Mouse (Mus musculus) large intestine, adult 2 months (tissue): ENCODE results near the gene Gm20388. TPM values are rescaled to one million over a fixed set of nuclear protein-coding genes. Genes with fewer than 3 reads are reported as not detected.
"Not testable (repeated sequence)": the region's sequence is repeated elsewhere in the genome, so short reads cannot be mapped to it uniquely, and the experiment has no call there.

Experiments used
- DNase-seq: peaks from one replicate; pipeline ENCODE4 v3.0.0-alpha.2; 2012; ENCODE audit warnings: low read depth, low spot score
- WGBS: fragments of 180-500 bp; shearing (Covaris S2); methylation state at CpG from one replicate; pipeline ENCODE4 v1.1.7; 2018; 5-methylcytosine and 5-hydroxymethylcytosine counted together
- polyA plus RNA-seq: library from polyadenylated mRNA; depleted of rRNA; stranded (reverse); fragments of >200 nt; gene quantifications from 2 replicates; pipeline ENCODE4 v1.2.3, GENCODE M21; 2012

The Gm20388 gene
- polyA plus RNA-seq, 1 experiment: 31.5 TPM

DNA sequence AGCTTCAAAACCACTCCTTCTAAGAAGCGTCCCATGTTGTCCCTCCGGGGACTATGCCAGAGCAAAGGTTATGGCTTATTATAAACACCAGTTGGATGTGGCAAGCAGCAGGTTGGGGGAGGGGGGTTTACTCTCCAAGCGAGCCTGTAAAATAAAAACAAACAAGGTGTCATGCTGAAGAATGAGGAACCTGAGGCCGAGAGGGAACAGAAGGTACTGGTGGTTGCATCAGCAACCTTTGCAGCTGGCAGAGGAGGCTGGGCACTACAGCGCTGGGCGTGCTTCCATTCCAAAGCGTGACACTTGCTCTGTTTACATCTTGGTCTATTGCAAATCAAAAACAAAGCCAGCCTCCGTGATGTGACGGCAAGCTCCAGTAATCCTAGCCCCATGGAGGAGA lies 1669.8 kb downstream of the Gm20388 start:
- peak; percentile 65 for DNase-seq
- WGBS: 9% methylated on average over 9 of the region's 9 CpGs

DNA sequence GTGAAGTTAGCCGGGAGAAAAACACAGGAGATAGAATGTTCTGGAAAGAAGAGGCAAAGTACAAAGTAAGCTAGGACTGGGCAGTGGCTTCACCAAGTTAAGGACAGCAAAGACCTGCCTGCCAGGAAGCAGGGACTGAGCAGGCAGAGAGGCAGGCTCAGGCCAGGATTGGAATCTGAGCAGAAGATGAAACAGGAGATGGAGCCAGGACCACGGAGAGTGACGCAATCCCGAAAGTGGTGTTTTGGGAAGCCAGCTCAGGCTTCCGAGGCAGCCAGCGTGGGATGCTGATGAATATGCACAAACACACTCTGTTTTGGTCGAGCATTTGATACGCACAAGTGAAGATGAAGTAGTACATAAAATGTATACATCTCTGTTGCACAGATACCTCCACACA lies 1673.0 kb downstream of the Gm20388 start:
- whole genome bisulfite sequencing: 45% methylated on average over 8 of the region's 8 CpGs
- no peak for DNase-seq

DNA sequence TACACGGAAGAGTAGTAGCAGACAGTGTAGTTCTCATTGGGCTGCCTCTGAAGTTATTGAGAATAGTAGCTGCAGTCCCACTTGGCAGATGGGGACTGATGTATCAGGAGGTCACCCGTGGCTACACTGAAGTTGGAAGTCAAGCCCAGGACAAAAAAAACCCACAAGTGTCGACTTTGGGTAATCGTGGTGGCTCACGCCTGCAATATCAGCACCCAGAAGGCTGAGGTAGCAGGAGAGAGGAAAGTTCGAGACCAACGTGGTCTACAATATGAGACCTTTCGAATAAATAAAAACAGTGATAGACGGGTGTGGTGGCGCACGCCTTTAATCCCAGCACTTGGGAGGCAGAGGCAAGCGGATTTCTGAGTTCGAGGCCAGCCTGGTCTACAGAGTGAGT lies 1674.1 kb downstream of the Gm20388 start:
- DNase-seq: no peak
- WGBS: 33% methylated on average over 13 of the region's 13 CpGs

GRCm38 (mm10) chr8:121585159-121585825 lies 1674.7 kb downstream of the Gm20388 start:
- DNase-seq: peak; percentile 95
- under 1% methylated on average over 47 of the region's 47 CpGs for WGBS

- 89% methylated on average over 4 of the region's 4 CpGs for WGBS
- DNase-seq: no peak
Observed at GRCm38 (mm10) chr8:121588750-121589149, 1678.1 kb downstream of the Gm20388 start.

DNA sequence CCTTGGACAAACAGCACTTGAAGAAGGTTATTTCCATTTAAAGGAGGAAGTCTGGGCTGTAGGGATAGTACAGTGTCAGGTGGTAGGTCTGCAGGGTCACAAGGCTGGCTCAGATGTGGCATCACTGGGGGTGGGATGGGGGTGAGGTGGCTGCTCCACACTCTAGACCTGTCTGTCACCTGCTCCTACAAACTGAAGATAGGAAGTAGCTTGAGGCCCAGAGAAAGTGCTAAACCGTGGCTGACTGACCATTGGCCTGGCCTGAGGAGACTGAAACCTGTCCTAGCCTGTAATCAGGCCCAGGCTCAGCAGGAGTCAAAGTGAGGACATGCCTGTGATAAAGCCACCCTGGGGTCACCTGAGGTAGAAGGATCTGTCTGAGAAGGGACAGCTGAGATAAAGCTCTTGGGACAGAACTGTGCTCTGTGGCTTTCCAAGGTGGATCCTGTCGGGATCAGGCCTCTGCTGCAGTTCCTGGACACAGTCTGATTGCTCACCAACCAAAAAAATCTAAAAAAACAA lies 1678.6 kb downstream of the Gm20388 start:
- WGBS: 66% methylated on average over 2 of the region's 2 CpGs
- no peak for DNase-seq

- DNase-seq: peak; percentile 59
- under 1% methylated on average over 94 of the region's 94 CpGs for WGBS
Observed at GRCm38 (mm10) chr8:121590203-121591177, 1679.8 kb downstream of the Gm20388 start, which contains the start of gene Map1lc3b. Gene Map1lc3b, plus strand, starts transcription at chr8:121590361.

DNA sequence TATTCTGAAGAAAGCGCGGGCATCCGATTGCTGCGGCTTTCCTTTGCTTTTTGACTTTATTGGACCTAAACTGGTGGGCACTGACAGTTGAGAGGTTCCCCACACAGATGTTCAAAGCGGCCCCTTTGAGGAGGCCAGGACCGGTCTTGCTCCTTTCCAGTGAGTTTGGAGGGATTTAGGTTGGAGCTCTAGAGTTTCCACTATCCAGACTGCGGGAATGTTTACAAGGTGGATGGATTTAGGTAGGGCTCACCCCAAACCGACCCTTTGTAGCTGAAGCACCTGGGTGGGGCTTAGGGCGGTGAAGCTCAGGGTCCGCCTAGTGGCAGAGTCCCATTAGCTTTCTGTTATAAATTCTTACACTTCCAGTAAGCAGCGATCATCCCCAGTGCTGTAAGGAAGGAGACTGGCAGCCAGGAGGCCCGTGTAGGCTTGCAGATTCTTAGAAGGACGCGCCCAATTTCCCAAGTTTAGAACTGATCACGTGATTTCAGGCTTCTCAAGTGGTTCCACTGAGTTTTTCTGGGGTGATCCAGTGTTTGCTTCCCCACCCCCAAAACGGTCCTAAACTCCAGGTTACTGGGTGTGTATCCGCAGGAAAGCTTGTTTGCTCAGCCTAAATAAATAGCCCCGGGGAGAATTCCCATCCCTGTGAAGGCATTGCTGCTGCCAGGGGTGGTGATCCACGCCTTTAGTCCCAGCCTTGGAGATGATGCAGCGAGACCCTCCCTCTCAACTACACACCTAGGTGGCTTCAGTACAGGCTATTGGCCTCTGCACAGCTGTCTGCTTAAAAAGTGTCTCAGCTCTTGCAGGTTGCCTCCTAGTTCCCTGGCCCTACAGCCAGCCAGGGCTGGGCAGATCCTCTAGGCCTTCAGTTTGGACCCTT lies 1680.8 kb downstream of the Gm20388 start:
- peak; percentile 48 for DNase-seq
- WGBS: 4% methylated on average over 20 of the region's 20 CpGs

DNA sequence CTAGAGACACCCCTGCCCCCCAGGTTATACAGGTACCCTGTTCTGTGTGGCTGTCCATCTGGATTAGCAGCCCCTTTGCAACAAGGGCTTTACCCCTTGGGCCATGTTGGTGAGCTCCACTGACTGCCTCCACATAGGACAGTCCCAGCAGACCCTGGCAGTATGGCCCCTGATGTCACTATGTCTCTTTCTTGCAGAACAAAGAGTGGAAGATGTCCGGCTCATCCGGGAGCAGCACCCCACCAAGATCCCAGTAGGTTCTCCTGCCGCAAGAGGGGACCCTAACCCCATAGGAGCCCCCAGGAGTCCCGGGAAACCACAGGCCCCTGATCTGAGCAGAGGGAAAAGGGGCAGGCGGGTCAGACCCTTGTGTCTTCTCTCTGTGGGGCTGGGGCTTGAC lies 1682.7 kb downstream of the Gm20388 start:
- no peak for DNase-seq
- 94% methylated on average over 5 of the region's 5 CpGs for WGBS

- 76% methylated on average over 9 of the region's 9 CpGs for WGBS
- DNase-seq: no peak
Observed at GRCm38 (mm10) chr8:121593983-121594382, 1683.3 kb downstream of the Gm20388 start.

- 64% methylated on average over 2 of the region's 2 CpGs for WGBS
- not testable (repeated sequence) for DNase-seq
Observed at GRCm38 (mm10) chr8:121597492-121597891, 1686.9 kb downstream of the Gm20388 start.

DNA sequence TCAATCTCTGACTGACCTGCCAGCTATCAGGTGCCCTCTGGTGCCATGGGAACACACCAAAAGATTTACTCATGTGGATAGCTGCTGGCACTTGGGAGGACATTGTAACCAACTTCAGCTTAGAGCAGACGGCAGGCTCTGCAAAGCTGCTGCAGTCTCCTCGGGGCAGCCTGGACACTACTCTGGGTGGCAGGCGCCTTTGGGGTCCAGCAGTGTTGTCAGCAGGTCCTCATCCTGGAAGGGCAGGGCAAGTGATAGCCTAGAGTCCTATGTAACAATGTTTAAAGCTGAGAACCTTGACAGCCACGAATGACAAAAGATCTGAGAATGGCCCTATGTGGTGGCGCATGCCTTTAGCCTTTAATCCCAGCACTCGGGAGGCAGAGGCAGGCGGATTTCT lies 1687.5 kb downstream of the Gm20388 start:
- 88% methylated on average over 7 of the region's 7 CpGs for WGBS
- DNase-seq: no peak

- 20% methylated on average over 7 of the region's 7 CpGs for WGBS
- DNase-seq: no peak
Observed at GRCm38 (mm10) chr8:121598892-121599291, 1688.3 kb downstream of the Gm20388 start.

DNA sequence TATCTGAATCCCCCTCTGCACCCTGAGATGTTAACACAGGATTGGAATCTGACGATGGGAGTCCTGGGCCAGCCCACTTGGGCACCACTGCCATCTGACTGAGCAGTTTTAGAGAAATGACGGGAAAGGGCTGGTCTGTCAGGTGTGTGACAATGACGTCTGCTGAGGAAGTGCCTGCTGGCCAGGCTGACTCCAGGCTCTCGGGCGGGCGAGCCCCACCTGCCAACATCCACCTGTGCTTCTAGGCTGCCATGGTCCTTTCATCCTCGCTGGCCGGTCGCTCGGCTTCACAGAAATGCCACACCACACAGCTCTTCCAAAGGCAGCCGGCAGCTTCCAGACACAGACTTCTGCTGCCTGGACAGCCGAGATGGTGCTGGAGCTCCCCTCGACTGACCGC lies 1689.2 kb downstream of the Gm20388 start:
- DNase-seq: no peak
- WGBS: 80% methylated on average over 14 of the region's 14 CpGs

GRCm38 (mm10) chr8:121602411-121602810 lies 1691.8 kb downstream of the Gm20388 start:
- DNase-seq: no peak
- WGBS: 90% methylated on average over 12 of the region's 12 CpGs

DNA sequence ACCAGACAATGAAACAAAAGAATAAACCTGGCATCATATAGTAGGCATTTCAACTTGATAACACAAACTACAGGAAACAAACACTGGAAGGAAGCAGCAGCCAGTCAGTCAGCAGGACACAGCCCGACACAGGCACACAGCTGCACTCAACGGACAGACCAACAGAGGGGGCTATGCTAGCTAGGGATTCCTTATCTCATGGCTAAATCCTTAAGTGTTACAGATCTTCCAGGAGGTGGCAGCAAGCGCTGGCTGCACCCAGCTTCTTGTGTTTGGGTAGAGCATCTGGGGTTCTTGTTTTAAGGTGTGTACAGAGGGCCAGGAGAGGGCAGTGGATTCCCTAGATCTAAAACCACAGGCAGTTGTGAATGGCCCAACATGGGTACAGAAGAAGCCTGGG lies 1692.2 kb downstream of the Gm20388 start:
- peak; percentile 57 for DNase-seq
- 20% methylated on average over 3 of the region's 3 CpGs for WGBS

GRCm38 (mm10) chr8:121603801-121604200 lies 1693.2 kb downstream of the Gm20388 start:
- DNase-seq: no peak
- WGBS: 93% methylated on average over 12 of the region's 12 CpGs

- 78% methylated on average over 5 of the region's 5 CpGs for WGBS
- no peak for DNase-seq
Observed at GRCm38 (mm10) chr8:121607661-121608060, 1697.0 kb downstream of the Gm20388 start.

- DNase-seq: no peak
- 61% methylated on average over 15 of the region's 15 CpGs for WGBS
Observed at GRCm38 (mm10) chr8:121609251-121609650, 1698.6 kb downstream of the Gm20388 start.
